Mouse (Mus musculus) embryonic facial prominence, embryonic 10.5 days (tissue): Measurements from ENCODE around the gene Dab1. TPM values are rescaled to one million over a fixed set of nuclear protein-coding genes. Genes with fewer than 3 reads are reported as not detected.

Experiments
- DNase-seq: peaks from one replicate; pipeline ENCODE4 v3.0.0-alpha.2; 2017; ENCODE audit warnings: low spot score
- H3K27ac ChIP-seq: fragments of 300-500 bp; sonication (generic); replicated peaks from 2 replicates; pipeline ENCODE4 v1.5.1; 2016; ENCODE audit warnings: mild to moderate bottlenecking
- H3K27me3 ChIP-seq: fragments of 300-500 bp; sonication (generic); replicated peaks from 2 replicates; pipeline ENCODE4 v1.6.1; 2016; ENCODE audit warnings: low read depth, mild to moderate bottlenecking; ENCODE audit not compliant: poor library complexity, severe bottlenecking
- H3K36me3 ChIP-seq: fragments of 300-500 bp; sonication (generic); replicated peaks from 2 replicates; pipeline ENCODE4 v1.6.1; 2016; ENCODE audit warnings: mild to moderate bottlenecking, moderate library complexity
- H3K4me1 ChIP-seq: fragments of 300-500 bp; sonication (generic); 2 replicates; pipeline ENCODE4 v1.6.1; 2016
- H3K4me3 ChIP-seq: fragments of 300-500 bp; sonication (generic); 2 replicates; pipeline ENCODE4 v1.5.1; 2016; ENCODE audit warnings: mild to moderate bottlenecking, moderate library complexity
- H3K9me3 ChIP-seq: fragments of 300-500 bp; sonication (generic); 2 replicates; pipeline ENCODE4 v1.6.1; 2016; ENCODE audit warnings: mild to moderate bottlenecking
- whole genome bisulfite sequencing: fragments of 180-500 bp; shearing (Covaris S2); methylation state at CpG from one replicate; pipeline ENCODE4 v1.1.7; 2016; 5-methylcytosine and 5-hydroxymethylcytosine counted together
- polyA plus RNA-seq: library from polyadenylated mRNA; unstranded; fragments of >200 nt; fragmentation: Nextera tagmentation; extraction: Ambion mirVana; gene quantifications from 2 replicates; pipeline ENCODE4 v1.2.1, GENCODE M21; 2016

The Dab1 gene
- polyA plus RNA-seq, 1 experiment from 2014 or later = 15.6 TPM

GRCm38 (mm10) chr4:104461106-104462011, 842.2 kb downstream of the Dab1 start:
- Histone ChIP-seq H3K27ac (no peak overlapping the region), H3K4me1 (peaks cover 8% of the 10 kb centered on the region), H3K27me3 (no peaks in the 10 kb centered on the region), H3K4me3 (no peak overlapping the region), H3K9me3 (no peaks in the 10 kb centered on the region), H3K36me3 (no peaks in the 10 kb centered on the region)
- no peak for DNase-seq
- 92% methylated on average over 12 of the region's 12 CpGs for WGBS

- Histone ChIP-seq H3K36me3 (no peaks in the 10 kb centered on the region), H3K4me1 (peaks cover 10% of the 10 kb centered on the region), H3K4me3 (no peak overlapping the region), H3K27ac (no peak overlapping the region), H3K9me3 (no peaks in the 10 kb centered on the region), H3K27me3 (no peaks in the 10 kb centered on the region)
- DNase-seq = no peak
- WGBS = 86% methylated on average over 11 of the region's 11 CpGs
These were observed 844.0 kb downstream of the Dab1 start for GRCm38 (mm10) chr4:104462932-104463780.

GRCm38 (mm10) chr4:104463781-104464170, 844.6 kb downstream of the Dab1 start:
- WGBS = 83% methylated on average over 7 of the region's 7 CpGs
- H3K36me3 ChIP-seq = no peaks in the 10 kb centered on the region
- no peaks in the 10 kb centered on the region for H3K27me3 ChIP-seq
- H3K27ac ChIP-seq = no peak overlapping the region
- peaks cover 10% of the 10 kb centered on the region for H3K4me1 ChIP-seq
- no peaks in the 10 kb centered on the region for H3K9me3 ChIP-seq
- H3K4me3 ChIP-seq = no peak overlapping the region
- no peak for DNase-seq

- no peaks in the 10 kb centered on the region for H3K36me3 ChIP-seq
- no peak for DNase-seq
- H3K4me1 ChIP-seq = peaks cover 10% of the 10 kb centered on the region
- no peaks in the 10 kb centered on the region for H3K9me3 ChIP-seq
- 84% methylated on average over 1 of the region's 1 CpGs for WGBS
- no peaks in the 10 kb centered on the region for H3K27me3 ChIP-seq
- no peak overlapping the region for H3K4me3 ChIP-seq
- no peak overlapping the region for H3K27ac ChIP-seq
These were observed 846.4 kb downstream of the Dab1 start for GRCm38 (mm10) chr4:104465594-104465993.

- H3K4me1 ChIP-seq = peaks cover 13% of the 10 kb centered on the region
- 84% methylated on average over 3 of the region's 3 CpGs for WGBS
- H3K36me3 ChIP-seq = no peaks in the 10 kb centered on the region
- no peak for DNase-seq
- no peak overlapping the region for H3K4me3 ChIP-seq
- H3K27me3 ChIP-seq = no peaks in the 10 kb centered on the region
- no peak overlapping the region for H3K27ac ChIP-seq
- H3K9me3 ChIP-seq = no peaks in the 10 kb centered on the region
These were observed 849.5 kb downstream of the Dab1 start for GRCm38 (mm10) chr4:104468666-104469065.

- H3K36me3 ChIP-seq = no peaks in the 10 kb centered on the region
- DNase-seq = no peak
- H3K9me3 ChIP-seq = no peaks in the 10 kb centered on the region
- H3K4me3 ChIP-seq = no peak overlapping the region
- no peak overlapping the region for H3K27ac ChIP-seq
- H3K4me1 ChIP-seq = peaks cover 4% of the 10 kb centered on the region; the same call in 1 of the 2 replicates
- 81% methylated on average over 4 of the region's 4 CpGs for WGBS
- H3K27me3 ChIP-seq = no peaks in the 10 kb centered on the region
These were observed 853.8 kb downstream of the Dab1 start for GRCm38 (mm10) chr4:104472915-104473314.

- H3K9me3 ChIP-seq = no peaks in the 10 kb centered on the region
- H3K4me1 ChIP-seq = no peaks in the 10 kb centered on the region
- DNase-seq = no peak
- H3K27ac ChIP-seq = no peak overlapping the region
- no peaks in the 10 kb centered on the region for H3K36me3 ChIP-seq
- H3K4me3 ChIP-seq = no peak overlapping the region
- H3K27me3 ChIP-seq = no peaks in the 10 kb centered on the region
- 89% methylated on average over 7 of the region's 7 CpGs for WGBS
These were observed 857.7 kb downstream of the Dab1 start for GRCm38 (mm10) chr4:104476841-104477240.

GRCm38 (mm10) chr4:104483948-104484347, 864.8 kb downstream of the Dab1 start:
- no peaks in the 10 kb centered on the region for H3K4me1 ChIP-seq
- peaks cover 6% of the 10 kb centered on the region; the same call in 1 of the 2 replicates for H3K27me3 ChIP-seq
- no peak overlapping the region for H3K4me3 ChIP-seq
- H3K36me3 ChIP-seq = no peaks in the 10 kb centered on the region
- whole genome bisulfite sequencing = 100% methylated on average over 1 of the region's 1 CpGs
- no peak overlapping the region for H3K27ac ChIP-seq
- H3K9me3 ChIP-seq = no peaks in the 10 kb centered on the region
- DNase-seq = no peak

- 35% methylated on average over 1 of the region's 1 CpGs for WGBS
- Histone ChIP-seq H3K36me3 (no peaks in the 10 kb centered on the region), H3K27ac (peak overlapping the region; percentile 14; the same call in 1 of the 2 replicates), H3K4me1 (peaks cover 44% of the 10 kb centered on the region), H3K27me3 (peaks cover 87% of the 10 kb centered on the region), H3K9me3 (no peaks in the 10 kb centered on the region), H3K4me3 (no peak overlapping the region)
- no peak for DNase-seq
These were observed 878.1 kb downstream of the Dab1 start for GRCm38 (mm10) chr4:104497221-104497620.

- no peak for DNase-seq
- 74% methylated on average over 2 of the region's 2 CpGs for WGBS
These were observed 881.0 kb downstream of the Dab1 start for GRCm38 (mm10) chr4:104500112-104500511.

GRCm38 (mm10) chr4:104500646-104501045, 881.5 kb downstream of the Dab1 start:
- Histone ChIP-seq H3K4me1 (peaks cover 47% of the 10 kb centered on the region), H3K4me3 (no peak overlapping the region), H3K36me3 (no peaks in the 10 kb centered on the region), H3K9me3 (no peaks in the 10 kb centered on the region), H3K27me3 (peaks cover 90% of the 10 kb centered on the region), H3K27ac (no peak overlapping the region)
- peak; percentile 49 for DNase-seq
- WGBS = 25% methylated on average over 4 of the region's 4 CpGs

More at GRCm38 (mm10) chr4:104500112-104500511, 881.0 kb downstream of the Dab1 start:
- Histone ChIP-seq H3K27me3 (peaks cover 90% of the 10 kb centered on the region), H3K36me3 (no peaks in the 10 kb centered on the region), H3K4me1 (peaks cover 44% of the 10 kb centered on the region), H3K4me3 (no peak overlapping the region), H3K27ac (no peak overlapping the region), H3K9me3 (no peaks in the 10 kb centered on the region)

GRCm38 (mm10) chr4:104501245-104501644, 882.1 kb downstream of the Dab1 start:
- 64% methylated on average over 4 of the region's 4 CpGs for WGBS
- H3K27ac ChIP-seq = no peak overlapping the region
- DNase-seq = no peak
- H3K36me3 ChIP-seq = no peaks in the 10 kb centered on the region
- H3K9me3 ChIP-seq = no peaks in the 10 kb centered on the region
- no peak overlapping the region for H3K4me3 ChIP-seq
- peaks cover 47% of the 10 kb centered on the region for H3K4me1 ChIP-seq
- H3K27me3 ChIP-seq = peaks cover 90% of the 10 kb centered on the region
